Mouse (Mus musculus): ENCODE measurements around the gene Nup93.

Gene Nup93

GRCm38 (mm10) chr8:94187290-94188002, 26.9 kb upstream of the Nup93 start:
- peak; percentile 34 for DNase-seq

GRCm38 (mm10) chr8:94189275-94190031, 24.9 kb upstream of the Nup93 start:
- DNase-seq, result no peak

- DNase-seq, result peak; percentile 85
These were observed 23.2 kb upstream of the Nup93 start for GRCm38 (mm10) chr8:94191101-94191691.

GRCm38 (mm10) chr8:94192926-94193325, 21.4 kb upstream of the Nup93 start:
- DNase-seq, result no peak

GRCm38 (mm10) chr8:94194591-94195223, 19.7 kb upstream of the Nup93 start:
- DNase-seq, result no peak

GRCm38 (mm10) chr8:94199202-94199869, 15.0 kb upstream of the Nup93 start:
- DNase-seq, result peak; percentile 64

- DNase-seq, result no peak
These were observed 10.3 kb upstream of the Nup93 start for GRCm38 (mm10) chr8:94204043-94204442.

- DNase-seq, result peak; percentile 73
These were observed 8.6 kb upstream of the Nup93 start for GRCm38 (mm10) chr8:94205736-94206135.

- no peak for DNase-seq
These were observed 8.1 kb upstream of the Nup93 start for GRCm38 (mm10) chr8:94206256-94206655.

GRCm38 (mm10) chr8:94207491-94207890, 6.9 kb upstream of the Nup93 start:
- no peak for DNase-seq

GRCm38 (mm10) chr8:94209639-94210038, 4.7 kb upstream of the Nup93 start:
- no peak for DNase-seq

- no peak for DNase-seq
These were observed 4.1 kb upstream of the Nup93 start for GRCm38 (mm10) chr8:94210225-94210624.

- DNase-seq, result no peak
These were observed 545 bp upstream of the Nup93 start for GRCm38 (mm10) chr8:94213819-94214218.

GRCm38 (mm10) chr8:94227381-94227939, 13.1 kb downstream of the Nup93 start:
- no peak for DNase-seq

GRCm38 (mm10) chr8:94240240-94240751, 25.9 kb downstream of the Nup93 start:
- DNase-seq, result no peak

- no peak for DNase-seq
These were observed 35.6 kb downstream of the Nup93 start for GRCm38 (mm10) chr8:94249836-94250435.

GRCm38 (mm10) chr8:94258881-94259280, 44.5 kb downstream of the Nup93 start:
- DNase-seq, result no peak

- DNase-seq, result no peak
These were observed 48.4 kb downstream of the Nup93 start for GRCm38 (mm10) chr8:94262626-94263297.

GRCm38 (mm10) chr8:94266344-94267191, 52.2 kb downstream of the Nup93 start:
- no peak for DNase-seq

GRCm38 (mm10) chr8:94268359-94268890, 54.1 kb downstream of the Nup93 start:
- DNase-seq, result no peak

Measured in thymus, postnatal 4 days (tissue).